Mouse (Mus musculus) lung, postnatal 0 days (tissue): ENCODE data around the gene Man2b2. TPM values are rescaled to one million over a fixed set of nuclear protein-coding genes. Genes with fewer than 3 reads are reported as not detected.
A peak's percentile ranks its signal among the peaks of the same experiment; 100 is the strongest.

ENCODE experiments used
- ATAC-seq: fragments of 200-750 bp; cut with Nextera tagmentation; 2 replicates; pipeline ENCODE4 v1.8.0; 2017; ENCODE audit warnings: moderate library complexity
- DNase-seq: peaks from one replicate; pipeline ENCODE4 v3.0.0-alpha.2; 2016; ENCODE audit warnings: low spot score
- H3K27ac ChIP-seq: fragments of 300-500 bp; sonication (generic); 2 replicates; pipeline ENCODE4 v1.5.1; 2014; ENCODE audit warnings: antibody characterized with exemption, mild to moderate bottlenecking, low read length, mixed read lengths
- H3K27me3 ChIP-seq: fragments of 300-500 bp; sonication (generic); replicated peaks from 2 replicates; pipeline ENCODE4 v1.6.1; 2014; ENCODE audit warnings: low read length, mixed read lengths; ENCODE audit not compliant: insufficient read depth
- H3K36me3 ChIP-seq: fragments of 300-500 bp; sonication (generic); 2 replicates; pipeline ENCODE4 v1.6.1; 2014; ENCODE audit warnings: low read length, mixed read lengths; ENCODE audit not compliant: insufficient read depth
- H3K4me1 ChIP-seq: fragments of 300-500 bp; sonication (generic); 2 replicates; pipeline ENCODE4 v1.6.1; 2014; ENCODE audit warnings: antibody characterized with exemption, low read depth, low read length, mixed read lengths; ENCODE audit not compliant: insufficient read depth
- H3K4me2 ChIP-seq: fragments of 300-500 bp; sonication (generic); replicated peaks from 2 replicates; pipeline ENCODE4 v1.6.1; 2014; ENCODE audit warnings: low read depth, mild to moderate bottlenecking, low read length, moderate library complexity, mixed read lengths
- H3K4me3 ChIP-seq: fragments of 300-500 bp; sonication (generic); 2 replicates; pipeline ENCODE4 v1.5.1; 2014; ENCODE audit warnings: low read depth, low read length
- H3K9ac ChIP-seq: fragments of 300-500 bp; sonication (generic); replicated peaks from 2 replicates; pipeline ENCODE4 v1.6.1; 2014; ENCODE audit warnings: low read depth, mild to moderate bottlenecking
- H3K9me3 ChIP-seq: fragments of 300-500 bp; sonication (generic); 2 replicates; pipeline ENCODE4 v1.6.1; 2016; ENCODE audit warnings: low read length, mixed read lengths
- CTCF ChIP-seq: IDR thresholded peaks from 2 replicates; pipeline ENCODE4 v1.5.1; 2016; ENCODE audit warnings: antibody characterized with exemption, mild to moderate bottlenecking
- EP300 ChIP-seq: IDR thresholded peaks from 2 replicates; pipeline ENCODE4 v1.6.1; 2016; ENCODE audit warnings: antibody characterized with exemption, mild to moderate bottlenecking, control low read depth
- WGBS: fragments of 180-500 bp; shearing (Covaris S2); extraction: QIAGEN DNeasy Blood & Tissue Kit; methylation state at CpG from one replicate; pipeline ENCODE4 v1.1.7; 2014; 5-methylcytosine and 5-hydroxymethylcytosine counted together
- polyA plus RNA-seq: library from polyadenylated mRNA; unstranded; fragments of >200 nt; fragmentation: Nextera tagmentation; extraction: Ambion mirVana; gene quantifications from 2 replicates; pipeline ENCODE4 v1.2.1, GENCODE M21; 2015

Man2b2 gene
- polyA plus RNA-seq, 1 experiment from 2014 or later, result 15.7 TPM

- no peaks in the 10 kb centered on the region for H3K27me3 ChIP-seq
- no peaks in the 10 kb centered on the region for H3K9me3 ChIP-seq
- no peak for TF ChIP-seq EP300
- TF ChIP-seq CTCF, result no peak
- ATAC-seq (no peak), DNase-seq (no peak)
- H3K4me2 ChIP-seq, result no peak overlapping the region
- 87% methylated on average over 5 of the region's 5 CpGs for WGBS
- no peak overlapping the region for H3K9ac ChIP-seq
- H3K4me1 ChIP-seq, result no peaks in the 10 kb centered on the region
- no peak overlapping the region for H3K27ac ChIP-seq
- peaks cover 28% of the 10 kb centered on the region; the same call in 1 of the 2 replicates for H3K36me3 ChIP-seq
- no peak overlapping the region for H3K4me3 ChIP-seq
Observed at GRCm38 (mm10) chr5:36819742-36820141, 10.7 kb downstream of the Man2b2 start.

- WGBS, result 54% methylated on average over 3 of the region's 3 CpGs
- Histone ChIP-seq H3K4me2 (no peak overlapping the region), H3K9me3 (no peaks in the 10 kb centered on the region), H3K4me3 (no peak overlapping the region), H3K27ac (no peak overlapping the region), H3K36me3 (0 out of 2 replicates have a peak, but pooled peaks cover 12% of the 10 kb centered on the region), H3K4me1 (no peaks in the 10 kb centered on the region), H3K27me3 (no peaks in the 10 kb centered on the region), H3K9ac (no peak overlapping the region)
- no peak for DNase-seq
- 0 out of 2 replicates have a peak, but pooled peaks have one; percentile 21 for TF ChIP-seq CTCF
- TF ChIP-seq EP300, result no peak
- ATAC-seq, result no peak
Observed at GRCm38 (mm10) chr5:36817738-36818137, 12.7 kb downstream of the Man2b2 start.

- Histone ChIP-seq H3K4me1 (no peaks in the 10 kb centered on the region), H3K27ac (no peak overlapping the region), H3K4me2 (no peak overlapping the region), H3K27me3 (no peaks in the 10 kb centered on the region), H3K9me3 (no peaks in the 10 kb centered on the region), H3K9ac (no peak overlapping the region), H3K36me3 (0 out of 2 replicates have a peak, but pooled peaks cover 10% of the 10 kb centered on the region), H3K4me3 (no peak overlapping the region)
- no peak for TF ChIP-seq EP300
- TF ChIP-seq CTCF, result peak; percentile 38
- DNase-seq, result peak; percentile 15
- ATAC-seq, result no peak
- WGBS, result 69% methylated on average over 6 of the region's 6 CpGs
Observed at GRCm38 (mm10) chr5:36814554-36814953, 15.9 kb downstream of the Man2b2 start.

DNA sequence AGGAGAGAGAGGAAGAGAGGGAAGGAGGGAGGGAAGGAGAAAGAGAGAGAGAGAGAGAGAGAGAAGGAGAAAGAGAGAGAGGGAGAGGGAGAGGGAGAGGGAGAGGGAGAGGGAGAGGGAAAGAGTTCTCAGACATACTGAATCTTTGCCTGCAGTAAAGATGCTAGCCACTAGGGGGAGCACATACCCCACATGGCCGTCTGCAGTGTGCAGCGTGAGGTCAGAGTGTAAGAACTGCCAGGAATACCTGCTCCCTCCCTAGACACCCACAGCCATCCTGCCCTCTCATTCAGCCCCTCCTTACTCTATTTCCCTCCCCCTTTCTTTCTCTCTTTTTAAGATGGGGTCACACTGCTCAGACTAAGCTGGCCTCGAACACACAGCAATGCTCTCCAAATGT is 19.0 kb downstream of the Man2b2 start:
- no peak overlapping the region for H3K4me2 ChIP-seq
- H3K27ac ChIP-seq, result no peak overlapping the region
- ATAC-seq (peak; percentile 47), DNase-seq (peak; percentile 67)
- H3K36me3 ChIP-seq, result 0 out of 2 replicates have a peak, but pooled peaks cover 9% of the 10 kb centered on the region
- TF ChIP-seq EP300, result no peak
- TF ChIP-seq CTCF, result peak; percentile 93
- 31% methylated on average over 3 of the region's 3 CpGs for WGBS
- H3K9ac ChIP-seq, result no peak overlapping the region
- H3K4me3 ChIP-seq, result no peak overlapping the region
- H3K9me3 ChIP-seq, result no peaks in the 10 kb centered on the region
- no peaks in the 10 kb centered on the region for H3K27me3 ChIP-seq
- H3K4me1 ChIP-seq, result no peaks in the 10 kb centered on the region

DNA sequence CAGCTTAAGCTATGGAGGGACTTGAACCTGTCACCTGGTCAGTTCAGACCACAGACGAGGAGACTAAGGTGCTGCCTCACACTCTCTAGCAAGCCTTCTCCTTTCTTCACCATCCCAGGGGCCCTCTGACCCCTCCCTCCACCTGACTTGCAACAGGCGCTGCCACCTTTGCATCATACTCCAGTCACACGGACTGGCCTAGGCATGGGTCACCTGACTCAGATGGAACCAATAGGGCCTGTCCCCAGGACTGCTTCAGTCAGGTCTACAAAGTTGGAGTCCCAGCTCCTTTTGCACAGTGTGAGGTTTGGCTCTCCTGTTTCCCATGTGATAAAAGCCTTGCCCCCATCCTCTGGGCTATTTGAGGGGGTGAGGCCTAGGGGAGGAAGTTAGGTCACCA is 19.8 kb downstream of the Man2b2 start:
- no peak for TF ChIP-seq CTCF
- WGBS, result 70% methylated on average over 3 of the region's 3 CpGs

DNA sequence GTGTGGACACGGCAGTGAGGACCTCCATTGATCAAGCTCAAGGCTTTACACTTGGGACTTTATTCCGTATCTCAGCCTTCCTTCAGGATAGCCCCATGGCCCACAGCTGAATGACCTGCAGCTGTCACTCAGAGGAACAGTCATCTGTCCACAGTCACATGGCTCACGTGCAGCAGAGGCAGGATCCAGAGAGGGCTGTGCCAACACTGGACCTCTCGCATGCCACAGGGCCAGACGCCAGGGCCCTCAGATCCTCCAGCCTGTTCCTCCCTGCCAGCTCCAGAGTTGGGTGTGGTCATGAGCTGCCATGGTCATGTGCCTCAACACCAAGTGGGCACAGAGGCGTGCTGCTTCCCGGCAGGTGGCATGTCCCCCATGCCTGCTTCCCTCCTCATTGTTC is 21.3 kb downstream of the Man2b2 start:
- H3K4me3 ChIP-seq, result no peak overlapping the region
- no peaks in the 10 kb centered on the region for H3K36me3 ChIP-seq
- H3K9ac ChIP-seq, result no peak overlapping the region
- 74% methylated on average over 7 of the region's 7 CpGs for WGBS
- no peaks in the 10 kb centered on the region for H3K4me1 ChIP-seq
- no peak overlapping the region for H3K27ac ChIP-seq
- DNase-seq, result no peak
- H3K27me3 ChIP-seq, result no peaks in the 10 kb centered on the region
- no peak for TF ChIP-seq CTCF
- no peak for TF ChIP-seq EP300
- H3K9me3 ChIP-seq, result no peaks in the 10 kb centered on the region
- no peak overlapping the region for H3K4me2 ChIP-seq
- ATAC-seq, result no peak

More for the DNA sequence above, 19.8 kb downstream of the Man2b2 start:
- H3K4me1 ChIP-seq, result no peaks in the 10 kb centered on the region
- no peak overlapping the region for H3K9ac ChIP-seq
- ATAC-seq (no peak; the same call in 1 of the 2 replicates), DNase-seq (peak; percentile 20)
- H3K9me3 ChIP-seq, result no peaks in the 10 kb centered on the region
- H3K4me2 ChIP-seq, result no peak overlapping the region
- H3K4me3 ChIP-seq, result no peak overlapping the region
- 0 out of 2 replicates have a peak, but pooled peaks cover 6% of the 10 kb centered on the region for H3K36me3 ChIP-seq
- no peaks in the 10 kb centered on the region for H3K27me3 ChIP-seq
- H3K27ac ChIP-seq, result no peak overlapping the region

GRCm38 (mm10) chr5:36807106-36807505 is 23.3 kb downstream of the Man2b2 start:
- Histone ChIP-seq H3K4me2 (no peak overlapping the region), H3K27me3 (no peaks in the 10 kb centered on the region), H3K4me1 (no peaks in the 10 kb centered on the region), H3K9me3 (no peaks in the 10 kb centered on the region), H3K27ac (no peak overlapping the region), H3K9ac (no peak overlapping the region), H3K36me3 (no peaks in the 10 kb centered on the region), H3K4me3 (no peak overlapping the region)
- WGBS, result 10% methylated on average over 5 of the region's 5 CpGs
- no peak for ATAC-seq
- no peak for TF ChIP-seq EP300
- TF ChIP-seq CTCF, result no peak
- no peak for DNase-seq
